Mouse (Mus musculus) spleen, postnatal 4 days (tissue): Measurements from ENCODE around the gene Psap.
"Not testable (repeated sequence)": the region's sequence is repeated elsewhere in the genome, so short reads cannot be mapped to it uniquely, and the experiment has no call there.

Source experiments
- DNase-seq, 2 experiments: peaks; one replicate each; pipeline ENCODE4 v3.0.0; 2022; ENCODE audit warnings: low spot score in 2 of 2

Psap gene

GRCm38 (mm10) chr10:60277207-60278005 is at the start of gene Psap:
Gene Psap, plus strand, starts transcription at chr10:60277627.
- peak; percentile 95 to 99 for DNase-seq

DNA sequence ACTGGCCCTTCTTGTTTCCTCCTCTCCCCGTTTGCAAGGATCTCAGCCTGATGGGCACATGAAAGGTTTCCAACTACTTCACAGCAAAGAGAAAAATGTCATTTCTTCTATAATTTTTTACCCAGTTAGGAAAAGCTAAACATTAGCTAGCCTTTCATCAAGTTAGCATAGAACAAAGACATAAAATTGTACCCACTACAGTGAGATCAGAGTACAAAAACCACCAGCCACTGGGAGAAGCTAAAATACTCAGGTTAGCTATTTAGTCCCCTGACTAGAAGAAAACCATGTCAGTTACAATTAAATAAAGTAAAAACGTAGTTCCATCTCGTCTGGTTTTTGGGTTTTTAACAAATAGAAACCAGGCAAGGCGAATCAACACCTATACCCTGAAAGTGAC is 49.8 kb upstream of the Psap start:
- no peak for DNase-seq

DNA sequence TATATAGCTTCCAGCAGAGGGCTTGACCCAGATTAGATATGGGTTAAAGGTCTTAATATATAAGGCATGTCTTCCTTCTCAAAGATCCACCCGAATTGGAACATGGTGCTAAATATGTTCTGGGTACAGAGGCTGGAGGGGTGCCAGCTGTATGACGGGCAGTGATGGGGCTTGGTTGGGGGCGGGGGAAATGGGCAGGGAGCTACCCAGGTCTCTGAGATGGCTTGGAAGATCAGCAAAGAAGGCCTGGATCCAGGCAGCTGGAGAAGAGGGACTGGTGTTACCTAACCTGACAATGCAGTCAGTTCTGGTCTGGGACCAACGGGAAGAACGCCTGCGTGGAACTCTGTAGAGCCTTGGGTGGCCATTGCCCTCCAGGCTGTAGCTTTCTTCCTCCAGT is 48.3 kb upstream of the Psap start:
- DNase-seq: no peak

- no peak for DNase-seq
These were observed 46.9 kb upstream of the Psap start for GRCm38 (mm10) chr10:60230321-60231088.

GRCm38 (mm10) chr10:60234006-60234405 is 43.4 kb upstream of the Psap start:
- DNase-seq: no peak

DNA sequence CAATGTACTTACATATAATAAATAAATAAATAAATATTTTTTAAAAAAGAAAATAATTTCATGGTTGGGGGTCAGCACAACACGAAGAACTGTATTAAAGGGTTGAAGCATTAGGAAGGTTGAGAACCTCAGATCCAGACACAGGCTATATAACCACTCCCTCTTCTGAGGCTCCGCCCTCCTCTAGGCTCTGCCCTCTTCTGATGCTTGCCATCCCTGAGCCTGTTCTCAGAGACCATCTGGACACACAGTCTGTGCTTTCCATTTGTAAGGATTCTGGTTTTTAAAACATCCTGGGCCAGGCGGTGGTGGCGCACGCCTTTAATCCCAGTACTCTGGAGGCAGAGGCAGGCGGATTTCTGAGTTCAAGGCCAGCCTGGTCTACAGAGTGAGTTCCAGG is 41.6 kb upstream of the Psap start:
- not testable (repeated sequence) for DNase-seq

GRCm38 (mm10) chr10:60237475-60238154 is 39.8 kb upstream of the Psap start:
- peak; percentile 64 to 86 for DNase-seq

DNA sequence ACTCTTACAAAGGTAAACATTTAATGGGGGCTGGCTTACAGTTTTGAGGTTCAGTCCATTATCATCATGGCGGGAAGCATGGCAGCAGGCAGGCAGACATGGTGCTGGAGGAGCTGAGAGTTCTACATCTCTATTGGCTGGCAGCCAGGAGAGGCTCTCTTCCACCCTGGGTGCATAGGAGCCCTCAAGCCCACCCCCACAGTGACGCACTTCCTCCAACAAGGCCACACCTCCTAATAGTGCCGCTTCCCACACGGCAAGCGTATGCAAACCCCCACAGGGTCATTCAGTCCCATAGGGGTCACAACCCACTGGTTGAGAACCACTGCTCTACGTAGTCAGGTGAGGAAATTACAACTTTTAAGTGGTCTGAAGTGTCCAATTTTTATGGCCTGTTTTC is 37.0 kb upstream of the Psap start:
- no peak for DNase-seq

- no peak for DNase-seq
These were observed 33.5 kb upstream of the Psap start for GRCm38 (mm10) chr10:60243941-60244340.

DNA sequence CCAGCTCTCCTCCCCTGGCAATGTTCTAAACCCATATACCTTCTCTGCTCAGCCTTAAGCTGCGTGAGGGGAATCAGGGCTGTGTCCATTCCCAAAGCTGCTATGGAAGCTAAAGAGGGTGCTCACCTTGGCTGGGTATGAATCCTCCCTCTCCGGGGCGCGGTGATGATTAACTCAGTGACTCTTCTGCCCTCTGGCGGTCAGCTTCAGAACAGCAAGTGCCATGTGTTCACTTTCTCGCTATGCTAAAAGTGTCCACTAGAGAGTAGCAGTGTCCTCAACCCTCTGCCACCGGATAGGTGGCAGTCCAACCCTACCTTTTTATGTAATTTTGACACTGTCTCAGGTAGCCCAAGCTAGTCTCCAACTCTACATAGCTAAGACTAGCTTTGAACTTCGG is 32.4 kb upstream of the Psap start:
- peak; percentile 85 to 96 for DNase-seq

DNA sequence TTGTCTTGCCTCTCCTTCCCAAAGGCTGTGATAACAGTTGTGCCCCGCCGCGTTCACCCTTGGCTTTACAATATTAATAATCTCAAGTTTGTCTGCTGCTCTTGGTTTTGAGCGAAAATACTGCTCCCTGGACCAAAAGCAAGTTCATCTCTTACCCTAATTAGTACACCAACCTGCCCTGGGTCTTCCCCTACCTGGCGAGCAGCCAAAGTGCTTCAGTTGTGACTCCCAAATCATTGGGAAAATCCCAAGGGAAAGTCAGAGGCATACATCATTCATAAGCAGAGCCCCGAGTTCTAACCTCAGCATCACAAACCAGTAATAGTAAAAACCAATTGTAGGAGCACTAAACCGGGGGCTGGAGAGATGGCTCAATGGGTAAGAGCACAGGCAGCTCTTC is 31.8 kb upstream of the Psap start:
- DNase-seq: no peak

DNA sequence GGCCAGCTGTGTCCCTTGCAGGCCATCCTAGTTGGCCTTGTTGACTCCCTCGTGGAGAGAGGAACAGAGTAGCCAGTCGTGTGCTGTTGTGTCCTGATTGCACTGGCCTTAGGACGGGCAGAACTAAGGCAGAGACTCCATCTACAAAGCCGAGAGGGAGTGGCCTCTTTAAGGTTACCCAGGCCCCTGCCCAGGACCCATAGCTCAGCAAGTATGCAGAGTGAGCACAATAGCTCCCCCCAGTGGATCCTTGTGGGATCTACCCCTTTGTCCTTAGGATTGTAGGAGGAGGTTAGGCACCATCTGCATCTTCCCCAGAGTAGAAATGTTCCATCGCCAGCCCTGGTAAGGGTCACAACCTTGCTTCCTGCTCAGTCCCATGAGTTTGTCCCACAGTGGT is 30.9 kb upstream of the Psap start:
- peak; percentile 68 to 83 for DNase-seq

GRCm38 (mm10) chr10:60248345-60248744 is 29.1 kb upstream of the Psap start:
- not testable (repeated sequence) for DNase-seq

DNA sequence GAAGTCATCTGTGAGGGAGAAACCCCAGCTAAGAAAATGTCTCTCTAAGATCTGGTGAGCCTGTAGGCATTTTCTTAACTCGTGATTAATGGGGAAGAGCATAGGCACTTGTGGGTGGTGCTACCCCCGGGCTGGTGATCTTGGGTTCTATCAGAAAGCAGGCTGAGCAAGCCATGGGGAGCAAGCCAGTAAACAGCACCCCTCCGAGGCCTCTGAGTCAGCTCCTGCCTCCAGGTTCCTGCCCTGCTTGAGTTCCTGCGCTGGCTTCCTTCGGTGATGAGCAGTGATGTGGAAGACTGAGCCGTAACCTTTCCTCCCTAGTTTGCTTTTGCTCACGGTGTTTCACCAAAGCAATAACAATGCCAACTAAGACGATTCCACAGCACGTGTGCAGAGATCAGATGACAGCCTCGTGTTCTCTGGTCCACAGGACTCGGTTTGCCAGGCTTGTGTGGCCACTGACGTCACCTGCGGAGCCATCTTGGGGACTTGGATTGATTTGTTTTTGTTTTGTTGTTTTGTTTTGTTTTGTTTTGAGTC is 26.9 kb upstream of the Psap start:
- DNase-seq: no peak

GRCm38 (mm10) chr10:60252187-60252586 is 25.2 kb upstream of the Psap start:
- DNase-seq: no peak

DNA sequence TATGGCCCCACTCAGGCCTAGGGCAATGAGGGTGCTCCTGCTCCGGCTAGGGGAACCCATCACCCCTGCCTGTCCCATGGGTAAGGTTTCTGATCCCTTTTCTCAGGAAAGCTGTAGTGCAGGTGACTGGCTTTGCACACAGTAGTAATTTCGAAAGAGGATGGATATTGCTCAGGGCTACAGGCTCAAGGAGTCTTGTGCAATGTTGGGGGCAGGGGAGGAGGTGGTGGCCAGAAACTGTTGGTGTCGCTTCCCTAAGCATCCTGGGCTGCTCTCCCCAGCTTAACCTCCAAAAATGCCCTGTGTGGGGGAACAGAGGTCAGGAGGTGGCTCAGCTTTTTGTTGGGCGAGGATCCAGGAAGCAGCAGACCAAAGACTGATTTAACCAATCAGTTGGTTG is 24.8 kb upstream of the Psap start:
- no peak for DNase-seq

DNA sequence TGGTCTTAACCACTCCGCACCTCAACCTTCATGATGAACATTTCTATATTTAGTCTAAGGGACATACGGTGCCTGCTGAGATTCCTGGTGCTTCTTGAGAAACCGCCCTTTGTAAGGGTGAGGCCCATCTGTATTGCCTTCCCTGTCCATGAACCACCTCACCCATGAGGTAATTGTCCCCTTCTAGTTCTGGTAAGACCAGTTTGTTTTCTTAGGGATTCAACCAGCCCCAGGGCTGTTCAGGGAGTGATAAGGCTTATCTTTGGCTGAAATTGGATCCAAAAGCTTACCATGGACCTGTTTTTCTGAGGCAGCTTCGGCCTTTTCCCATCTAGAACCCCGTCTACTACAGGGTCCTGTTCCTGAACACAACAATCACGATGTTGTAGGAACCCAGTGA is 21.3 kb upstream of the Psap start:
- DNase-seq: no peak

GRCm38 (mm10) chr10:60257261-60257825 is 20.1 kb upstream of the Psap start:
- DNase-seq: no peak

GRCm38 (mm10) chr10:60260557-60261294 is 16.7 kb upstream of the Psap start:
- peak in 1 of 2 experiments; percentile 52 for DNase-seq

DNA sequence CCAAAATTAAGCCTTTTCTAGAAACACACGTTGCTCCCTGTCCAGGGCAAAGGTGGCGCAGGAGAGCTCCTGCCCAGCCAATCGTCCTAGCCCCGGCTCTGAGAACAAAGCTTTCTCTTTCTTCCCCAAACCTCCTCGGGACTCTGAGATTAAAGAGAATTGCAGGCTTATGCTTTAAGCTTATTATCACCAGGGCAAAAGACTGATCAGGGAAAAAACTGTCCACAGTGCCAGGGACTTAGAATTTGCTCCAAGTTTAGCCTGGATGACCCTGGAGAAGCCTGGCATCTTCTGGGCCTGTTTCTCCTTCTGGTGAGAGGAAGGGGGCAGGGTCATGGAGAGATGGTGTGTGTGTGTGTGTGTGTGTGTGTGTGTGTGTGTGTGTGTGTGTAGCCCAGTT is 15.9 kb upstream of the Psap start:
- DNase-seq: no peak

- peak; percentile 77 to 88 for DNase-seq
These were observed 15.0 kb upstream of the Psap start for GRCm38 (mm10) chr10:60262386-60262785.
